Comparison of ENCODE assay signal across 30 mouse cellular contexts in the genomic region with DNA sequence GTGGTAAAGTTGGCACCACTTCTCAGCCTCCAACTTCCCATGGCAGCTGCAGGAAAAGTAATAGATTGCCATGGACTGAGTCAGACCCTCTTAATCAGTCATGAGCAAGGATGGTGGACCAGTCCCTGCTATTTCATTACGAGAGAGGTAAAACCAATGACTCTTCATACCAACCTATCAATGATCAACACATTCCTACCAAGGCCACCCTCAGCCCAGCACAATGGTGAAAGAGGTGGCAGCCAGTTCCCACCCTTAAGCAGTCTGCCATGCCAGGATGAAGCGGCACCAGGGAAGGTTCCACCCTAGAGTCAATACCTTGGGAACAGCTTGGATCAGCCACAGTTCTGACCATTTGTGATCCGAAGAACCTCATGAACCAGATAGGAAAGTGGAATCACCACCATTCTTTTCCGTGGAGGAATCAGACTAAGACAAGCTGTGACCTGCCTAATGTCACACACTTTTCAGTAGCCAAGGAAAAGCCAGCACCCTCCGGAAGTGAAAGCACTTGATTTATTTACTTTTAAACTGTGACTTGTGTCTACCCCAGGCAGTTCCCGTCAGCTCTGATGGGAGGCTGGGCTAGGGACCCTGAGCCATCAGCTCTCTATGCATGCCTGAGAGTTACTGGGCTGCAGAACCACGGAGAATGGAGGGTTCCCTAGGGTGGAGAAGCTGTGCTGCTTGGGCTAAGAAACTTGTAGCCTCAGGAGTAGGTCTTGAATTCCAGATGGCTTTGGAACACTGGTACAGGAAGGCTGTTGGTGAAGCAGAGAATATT. TPM values are rescaled to one million over a fixed set of nuclear protein-coding genes. Genes with fewer than 3 reads are reported as not detected.
DNase-seq lines count a peak whose midpoint lies in the region; ATAC-seq and TF ChIP-seq lines count a peak whose summit lies in the region.
"Had no signal": no experiment of that assay in that cellular context is flagged by ENCODE, and none has a peak within 500 bp of the region (broad histone marks: within the 10 kb centered on the region; RNA-seq: fewer than 3 reads in every experiment).

No protein-coding gene starts in this region.

- H3K36me3 ChIP-seq in kidney, embryonic 15.5 days, result peaks cover 10% of the 10 kb centered on the region; the same call in 1 of the 2 replicates
- H3K36me3 ChIP-seq in heart, embryonic 10.5 days, result peaks cover 15% of the 10 kb centered on the region; the same call in 1 of the 2 replicates
- no peaks in the 10 kb centered on the region for H3K36me3 ChIP-seq in thymus, adult 2 months (ENCODE audit: control insufficient read depth, insufficient read depth, low read length)
- H3K36me3 ChIP-seq in midbrain, embryonic 15.5 days (replicated peaks), result 0 out of 2 replicates have a peak, but pooled peaks cover 4% of the 10 kb centered on the region

- H3K27me3 ChIP-seq in Patski, result no peaks in the 10 kb centered on the region
- H3K27me3 ChIP-seq in kidney, embryonic 15.5 days, result no peaks in the 10 kb centered on the region
- H3K27me3 ChIP-seq in heart, embryonic 10.5 days (ENCODE audit: insufficient read depth, poor library complexity, severe bottlenecking), result peaks cover 3% of the 10 kb centered on the region; the same call in 1 of the 2 replicates
- H3K27me3 ChIP-seq in thymus, adult 2 months (ENCODE audit: control insufficient read depth, insufficient read depth, low read length), result no peaks in the 10 kb centered on the region
- no peaks in the 10 kb centered on the region for H3K27me3 ChIP-seq in midbrain, embryonic 15.5 days (replicated peaks)
- H3K27me3 ChIP-seq: embryonic facial prominence, embryonic 13.5 days; forebrain, embryonic 12.5 days; hindbrain, embryonic 12.5 days had no signal

- no peak for TF ChIP-seq POLR2A in thymus, adult 2 months (IDR thresholded peaks at IDR 0.05; ENCODE audit: control insufficient read depth, extremely low read depth, insufficient read depth, low read length, poor library complexity)

- H3K27ac ChIP-seq in kidney, embryonic 15.5 days, result peak overlapping the region; percentile 91
- H3K27ac ChIP-seq in heart, embryonic 10.5 days, result no peak overlapping the region
- H3K27ac ChIP-seq in thymus, adult 2 months (ENCODE audit: control insufficient read depth, insufficient read depth, low read length), result no peak overlapping the region
- no peak overlapping the region for H3K27ac ChIP-seq in midbrain, embryonic 15.5 days
- H3K27ac ChIP-seq: embryonic facial prominence, embryonic 10.5 days; embryonic facial prominence, embryonic 13.5 days; forebrain, embryonic 12.5 days; heart, adult 2 months; hindbrain, embryonic 12.5 days had no signal

- in situ Hi-C loops in Patski (cut with MboI; ENCODE audit: low pct_unique_long_range_greater_than_20kb), result no loop called here

- 43% methylated on average over 7 of the region's 7 CpGs for WGBS in kidney, embryonic 15.5 days
- WGBS in heart, embryonic 10.5 days, result 51% methylated on average over 7 of the region's 7 CpGs
- 73% methylated on average over 7 of the region's 7 CpGs for WGBS in thymus, adult 2 months
- 72% methylated on average over 7 of the region's 7 CpGs for WGBS in midbrain, embryonic 15.5 days

- POLR2A ChIA-PET in Patski (lab: Charles Lee), result interaction anchor here (0.8 kb wide), 1 partner anchor 748 kb away, joined by 4 read pairs; no protein-coding TSS in a partner anchor

- no peak overlapping the region for H3K9ac ChIP-seq in kidney, embryonic 15.5 days
- H3K9ac ChIP-seq in midbrain, embryonic 15.5 days, result no peak overlapping the region
- H3K9ac ChIP-seq: embryonic facial prominence, embryonic 13.5 days; forebrain, embryonic 12.5 days; hindbrain, embryonic 12.5 days had no signal

- peak; percentile 34 for DNase-seq in kidney, adult 9 months
- DNase-seq in kidney, adult 18-20 months, result no peak
- no peak for DNase-seq in Patski (ENCODE audit: low read depth, low spot score)
- peak; percentile 40 for DNase-seq in kidney, postnatal 10 days
- no peak for DNase-seq in heart, embryonic 10.5 days (ENCODE audit: low spot score)
- no peak for DNase-seq in thymus, adult 2 months
- DNase-seq: adrenal gland, adult 8-10 months; adrenal gland, postnatal 25 days; cerebellum, adult 11-12 months; cerebellum, adult 8-10 months; cerebellum, postnatal 10 days; cerebellum, postnatal 36 days; embryo, embryonic 11 days; gastrocnemius, postnatal 10 days; gastrocnemius, postnatal 36 days; heart, adult 2 months had no signal

- no peak overlapping the region for H3K4me2 ChIP-seq in kidney, embryonic 15.5 days
- no peak overlapping the region for H3K4me2 ChIP-seq in midbrain, embryonic 15.5 days
- H3K4me2 ChIP-seq: embryonic facial prominence, embryonic 13.5 days; forebrain, embryonic 12.5 days; heart, embryonic 11.5 days; hindbrain, embryonic 12.5 days had no signal

- no peak overlapping the region for H3K4me3 ChIP-seq in kidney, embryonic 15.5 days (replicated peaks)
- H3K4me3 ChIP-seq in heart, embryonic 10.5 days, result no peak overlapping the region
- H3K4me3 ChIP-seq in thymus, adult 2 months (ENCODE audit: control insufficient read depth, insufficient read depth, low read length), result no peak overlapping the region
- no peak overlapping the region for H3K4me3 ChIP-seq in midbrain, embryonic 15.5 days
- H3K4me3 ChIP-seq: embryonic facial prominence, embryonic 10.5 days; embryonic facial prominence, embryonic 13.5 days; erythroblast, embryonic 14.5 days; forebrain, embryonic 12.5 days; heart, adult 2 months; hindbrain, embryonic 12.5 days had no signal

- no peaks in the 10 kb centered on the region for H3K9me3 ChIP-seq in kidney, embryonic 15.5 days (replicated peaks)
- H3K9me3 ChIP-seq in heart, embryonic 10.5 days, result no peaks in the 10 kb centered on the region
- H3K9me3 ChIP-seq in midbrain, embryonic 15.5 days, result no peaks in the 10 kb centered on the region
- H3K9me3 ChIP-seq: embryonic facial prominence, embryonic 10.5 days; embryonic facial prominence, embryonic 13.5 days; forebrain, embryonic 12.5 days; hindbrain, embryonic 12.5 days had no signal

- TF ChIP-seq CTCF in Patski (IDR thresholded peaks at IDR 0.05), result no peak
- no peak for TF ChIP-seq CTCF in thymus, adult 2 months (IDR thresholded peaks at IDR 0.05; ENCODE audit: borderline replicate concordance, control insufficient read depth, extremely low read depth, insufficient read depth, low read length, poor library complexity)

- H3K4me1 ChIP-seq in kidney, embryonic 15.5 days, result peaks cover 53% of the 10 kb centered on the region
- H3K4me1 ChIP-seq in heart, embryonic 10.5 days, result peaks cover 15% of the 10 kb centered on the region
- H3K4me1 ChIP-seq in thymus, adult 2 months (replicated peaks; ENCODE audit: control insufficient read depth, insufficient read depth, low read length), result 0 out of 2 replicates have a peak, but pooled peaks cover under 1% of the 10 kb centered on the region
- peaks cover 17% of the 10 kb centered on the region for H3K4me1 ChIP-seq in midbrain, embryonic 15.5 days

- CTCF ChIA-PET in Patski (lab: Charles Lee), result interaction anchor here (1.0 to 1.3 kb wide), 3 partner anchors 13 to 49 kb away, joined by 3 read pairs; no protein-coding TSS in a partner anchor

- peak; percentile 27 for ATAC-seq in Patski
- ATAC-seq in kidney, embryonic 15.5 days (replicated peaks; ENCODE audit: low FRiP score), result no peak
- no peak for ATAC-seq in midbrain, embryonic 15.5 days (replicated peaks)
- ATAC-seq: activated CD4-positive, CD25-positive, alpha-beta regulatory T cell, adult 4 months; CD4-positive, CD25-positive, alpha-beta regulatory T cell, adult 4 months; forebrain, embryonic 16.5 days had no signal

RNA-seq across cellular contexts. Expression of gene Cldn19, which starts 3.0 kb away (rescaled TPM):
- polyA plus RNA-seq in Patski (2021), result 7.1 TPM
- polyA plus RNA-seq in kidney, embryonic 15.5 days (2015; fragmentation: Nextera tagmentation; extraction: Ambion mirVana), result 13.3 TPM in 2 replicates
- polyA plus RNA-seq in heart, embryonic 10.5 days (2016; fragmentation: Nextera tagmentation; extraction: Ambion mirVana), result 0.16 TPM in 1 of 2 replicates, not detected in the other
- 0.18 and 0.50 TPM in 2 replicates for polyA plus RNA-seq in thymus, adult 2 months (2012; rRNA removed)
- polyA plus RNA-seq in midbrain, embryonic 15.5 days (2015; fragmentation: Nextera tagmentation; extraction: Ambion mirVana), result 0.63 and 0.89 TPM in 2 replicates
- polyA plus RNA-seq: activated CD4-positive, CD25-positive, alpha-beta regulatory T cell, adult 4 months; C2C12; CD4-positive, CD25-positive, alpha-beta regulatory T cell, adult 4 months; embryonic facial prominence, embryonic 10.5 days; erythroblast, embryonic 14.5 days; heart, embryonic 11.5 days; heart, embryonic 14.5 days; heart, postnatal 0 days had no signal

RNA-seq across cellular contexts. Expression of gene P3h1, which starts 19.5 kb away (rescaled TPM):
- polyA plus RNA-seq in Patski (2021), result 45.3 TPM
- polyA plus RNA-seq in kidney, embryonic 15.5 days (2015; fragmentation: Nextera tagmentation; extraction: Ambion mirVana), result 33.3 and 37.7 TPM in 2 replicates
- 29.1 and 29.6 TPM in 2 replicates for polyA plus RNA-seq in heart, embryonic 10.5 days (2016; fragmentation: Nextera tagmentation; extraction: Ambion mirVana)
- 8.8 and 9.9 TPM in 2 replicates for polyA plus RNA-seq in thymus, adult 2 months (2012; rRNA removed)
- polyA plus RNA-seq in midbrain, embryonic 15.5 days (2015; fragmentation: Nextera tagmentation; extraction: Ambion mirVana), result 10.2 and 11.1 TPM in 2 replicates

RNA-seq across cellular contexts. Expression of gene AU022252, which starts 19.7 kb away (rescaled TPM):
- polyA plus RNA-seq in Patski (2021), result 12.3 TPM
- polyA plus RNA-seq in kidney, embryonic 15.5 days (2015; fragmentation: Nextera tagmentation; extraction: Ambion mirVana), result 35.4 and 35.6 TPM in 2 replicates
- polyA plus RNA-seq in heart, embryonic 10.5 days (2016; fragmentation: Nextera tagmentation; extraction: Ambion mirVana), result 35.8 and 44.0 TPM in 2 replicates
- polyA plus RNA-seq in thymus, adult 2 months (2012; rRNA removed), result 9.6 and 9.8 TPM in 2 replicates
- 26.8 and 31.0 TPM in 2 replicates for polyA plus RNA-seq in midbrain, embryonic 15.5 days (2015; fragmentation: Nextera tagmentation; extraction: Ambion mirVana)

RNA-seq across cellular contexts. Expression of gene Tmem269, which starts 34.2 kb away (rescaled TPM):
- not detected for polyA plus RNA-seq in Patski (2021)
- 0.19 TPM in 1 of 2 replicates, not detected in the other for polyA plus RNA-seq in kidney, embryonic 15.5 days (2015; fragmentation: Nextera tagmentation; extraction: Ambion mirVana)
- not detected in 2 replicates for polyA plus RNA-seq in heart, embryonic 10.5 days (2016; fragmentation: Nextera tagmentation; extraction: Ambion mirVana)
- polyA plus RNA-seq in thymus, adult 2 months (2012; rRNA removed), result not detected in 2 replicates
- polyA plus RNA-seq in midbrain, embryonic 15.5 days (2015; fragmentation: Nextera tagmentation; extraction: Ambion mirVana), result 0.26 and 0.27 TPM in 2 replicates
- polyA plus RNA-seq: C2C12; CD4-positive, CD25-positive, alpha-beta regulatory T cell, adult 4 months; embryonic facial prominence, embryonic 13.5 days; erythroblast, embryonic 14.5 days; forebrain, embryonic 12.5 days; heart, embryonic 11.5 days; heart, postnatal 0 days had no signal

RNA-seq across cellular contexts. Expression of gene Ybx1, which starts 42.2 kb away (rescaled TPM):
- polyA plus RNA-seq in Patski (2021), result 590 TPM
- polyA plus RNA-seq in kidney, embryonic 15.5 days (2015; fragmentation: Nextera tagmentation; extraction: Ambion mirVana), result 680 and 703 TPM in 2 replicates
- 712 and 1,091 TPM in 2 replicates for polyA plus RNA-seq in heart, embryonic 10.5 days (2016; fragmentation: Nextera tagmentation; extraction: Ambion mirVana)
- polyA plus RNA-seq in thymus, adult 2 months (2012; rRNA removed), result 156 and 199 TPM in 2 replicates
- 822 and 848 TPM in 2 replicates for polyA plus RNA-seq in midbrain, embryonic 15.5 days (2015; fragmentation: Nextera tagmentation; extraction: Ambion mirVana)

Comparison
In these comparisons a context has a peak if more than half of its experiments do, and no peak if none do; other contexts are left out.
1. DNase-seq: peak in kidney, adult 9 months (single experiment) and kidney, postnatal 10 days (single experiment); none in kidney, adult 18-20 months (single experiment), Patski (single experiment), heart, embryonic 10.5 days (single experiment) and thymus, adult 2 months (single experiment).